Mouse (Mus musculus): ENCODE measurements around the gene Brms1l.
"Not testable (repeated sequence)": the region's sequence is repeated elsewhere in the genome, so short reads cannot be mapped to it uniquely, and the experiment has no call there.

The Brms1l gene

DNA sequence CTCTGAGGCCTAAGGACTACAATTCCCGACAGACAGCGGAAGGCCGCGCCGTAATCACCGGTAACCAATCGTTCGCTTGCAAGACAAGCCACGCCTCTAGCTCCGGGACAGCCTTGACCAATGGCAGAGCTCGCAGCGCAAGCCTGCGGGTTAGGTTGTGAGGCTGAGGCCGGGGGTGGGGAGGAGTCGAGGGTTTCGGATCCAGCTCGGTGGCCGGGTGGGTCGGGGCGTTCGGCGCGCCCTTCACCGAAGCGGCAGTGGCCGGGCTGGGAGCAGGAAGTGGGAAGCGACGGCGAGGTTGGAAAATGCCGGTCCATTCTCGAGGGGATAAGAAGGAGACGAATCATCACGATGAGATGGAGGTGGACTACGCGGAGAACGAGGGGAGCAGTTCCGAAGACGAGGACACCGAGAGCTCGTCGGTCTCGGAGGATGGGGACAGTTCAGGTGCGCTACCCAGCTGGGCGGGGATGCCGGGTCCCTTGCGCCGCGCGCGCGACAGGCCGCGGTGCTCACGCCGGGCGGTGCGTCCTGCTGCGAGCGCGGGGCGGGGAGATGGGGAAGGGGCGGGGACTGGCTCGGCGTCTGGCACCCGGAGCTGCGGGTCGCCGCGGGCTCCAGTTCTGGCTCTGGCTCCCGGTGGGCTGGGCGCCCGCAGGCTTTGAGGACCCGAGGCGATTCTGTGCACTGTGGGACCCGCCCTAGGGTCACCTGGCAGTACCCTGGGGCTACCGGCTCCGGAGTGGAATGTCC is at the start of gene Brms1l:
Brms1l (plus strand) TSS at position 126 of the 753 bp plus-strand sequence.
- DNase-seq (ENCODE audit: low spot score): peak; percentile 84

DNA sequence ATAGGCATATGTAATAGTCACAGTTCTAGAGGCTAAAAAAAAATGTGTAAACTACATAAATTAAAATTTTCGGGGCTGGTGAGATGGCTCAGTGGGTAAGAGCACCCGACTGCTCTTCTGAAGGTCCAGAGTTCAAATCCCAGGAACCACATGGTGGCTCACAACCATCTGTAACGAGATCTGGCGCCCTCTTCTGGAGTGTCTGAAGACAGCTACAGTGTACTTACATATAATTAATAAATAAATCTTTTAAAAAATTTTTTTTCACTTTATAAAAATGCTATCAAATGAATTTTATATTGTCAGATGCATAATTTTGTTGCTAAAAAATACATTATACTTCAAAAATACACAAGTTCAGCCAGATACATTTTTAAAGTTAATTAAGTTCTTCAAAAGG is 41.6 kb upstream of the Brms1l start:
- DNase-seq (ENCODE audit: low spot score): not testable (repeated sequence)

DNA sequence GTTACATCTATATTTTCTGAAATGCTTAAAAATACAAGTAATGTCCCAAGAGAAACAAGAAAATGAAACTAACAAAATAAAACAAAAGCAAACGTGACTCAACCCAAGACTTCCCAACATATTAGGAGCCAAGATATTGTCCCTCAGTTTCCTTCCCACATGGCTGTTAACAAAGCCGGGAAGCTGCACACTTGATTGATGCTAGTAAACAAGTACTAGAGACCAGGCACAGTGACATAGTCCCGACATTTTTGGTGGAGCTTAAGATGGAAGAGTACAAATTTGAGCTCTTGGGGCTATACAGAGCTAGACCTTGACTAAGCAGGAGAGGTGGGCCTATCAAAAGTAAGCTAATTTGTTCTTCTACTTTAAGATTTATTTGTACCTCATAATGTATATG is 39.0 kb upstream of the Brms1l start:
- no peak for DNase-seq (ENCODE audit: low spot score)

DNA sequence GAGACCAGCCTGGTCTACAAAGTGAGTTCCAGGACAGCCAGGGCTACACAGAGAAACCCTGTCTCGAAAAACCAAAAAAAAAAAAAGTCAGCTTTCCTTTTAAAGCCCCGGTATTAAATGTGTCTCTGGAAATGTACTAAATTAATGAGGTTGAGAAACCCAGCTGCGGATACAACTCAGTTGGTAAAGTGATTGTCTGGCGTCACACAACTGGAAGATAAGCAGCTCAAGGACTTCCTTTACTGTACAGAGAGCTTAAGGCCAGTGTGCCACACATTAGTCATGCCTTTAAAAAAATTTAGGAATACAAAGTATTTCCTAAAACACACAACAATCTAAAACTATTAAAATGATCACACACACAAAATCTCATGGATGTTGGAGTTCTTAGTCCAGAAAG is 37.4 kb upstream of the Brms1l start:
- no peak for DNase-seq (ENCODE audit: low spot score)

DNA sequence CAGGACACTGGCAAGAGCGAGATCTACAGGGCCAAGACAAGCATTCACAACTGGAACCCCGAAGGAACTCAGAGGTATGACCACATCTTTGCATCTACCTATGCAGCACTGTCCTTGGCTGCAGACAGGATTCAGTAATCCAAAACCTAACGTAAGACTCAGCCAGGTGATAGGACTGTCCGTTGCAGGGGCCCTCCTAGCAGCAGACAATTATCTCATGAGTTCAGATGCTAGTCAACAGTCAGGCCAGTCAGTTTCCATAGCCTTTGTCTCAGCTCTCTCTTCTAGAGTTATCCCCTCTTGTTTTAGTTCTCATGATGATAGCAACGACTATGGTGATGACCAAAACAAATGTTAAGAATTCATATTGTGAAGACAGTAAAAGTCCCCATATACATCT is 36.0 kb upstream of the Brms1l start:
- no peak for DNase-seq (ENCODE audit: low spot score)

DNA sequence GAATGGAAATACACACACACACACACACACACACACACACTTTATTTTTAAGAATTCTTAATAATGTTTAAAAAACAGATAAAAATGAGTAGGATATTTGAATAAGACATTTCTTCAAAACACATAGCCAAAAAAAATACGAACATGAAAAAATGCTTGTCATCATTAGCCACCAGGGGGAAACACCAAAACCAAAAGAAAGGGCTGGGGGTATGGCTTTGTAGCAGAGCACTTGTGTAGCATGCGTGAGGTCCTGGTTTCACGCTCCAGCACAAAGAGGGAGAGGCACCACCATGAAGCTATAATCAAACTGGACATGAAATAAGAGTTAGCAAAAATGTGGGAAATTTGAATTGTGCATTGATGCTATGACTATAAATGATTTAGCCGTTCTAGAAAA is 35.0 kb upstream of the Brms1l start:
- DNase-seq (ENCODE audit: low spot score): no peak

DNA sequence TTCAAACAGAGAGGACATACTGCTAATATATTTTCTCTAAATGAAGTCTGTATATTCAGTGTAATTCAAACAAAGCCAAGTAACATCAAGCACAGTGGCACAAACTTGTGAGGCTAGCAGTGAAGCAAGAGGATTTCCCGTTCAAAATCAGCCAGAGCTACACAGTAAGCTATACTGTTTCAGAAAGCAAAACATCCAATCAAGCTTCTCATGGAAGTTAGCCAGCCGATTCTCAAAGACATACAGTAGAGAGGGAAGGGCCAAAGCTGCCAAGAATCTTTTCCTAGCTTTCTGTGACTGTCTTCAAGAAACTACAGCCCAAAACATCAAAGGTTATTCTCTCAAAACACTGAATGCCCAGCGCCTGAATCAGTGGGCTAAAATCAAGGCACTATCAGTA is 31.1 kb upstream of the Brms1l start:
- no peak for DNase-seq (ENCODE audit: low spot score)

DNA sequence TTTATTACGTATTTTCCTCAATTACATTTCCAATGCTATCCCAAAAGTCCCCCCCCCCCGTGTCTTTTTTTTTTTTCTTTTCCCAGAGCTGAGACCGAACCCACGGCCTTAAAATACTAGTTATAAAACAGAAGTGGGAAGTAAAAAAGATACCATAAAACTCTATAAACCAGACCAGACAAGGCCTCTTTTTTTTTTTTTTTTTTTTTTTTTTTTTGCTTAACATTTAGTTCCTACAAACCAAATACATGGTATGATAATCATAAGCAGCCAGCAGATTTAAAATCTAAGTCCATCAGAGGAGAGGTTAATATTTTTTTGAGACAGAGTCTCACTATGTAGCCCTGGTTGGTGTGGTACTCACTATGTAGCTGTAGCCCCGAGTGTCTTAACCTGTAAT is 19.6 kb upstream of the Brms1l start:
- no peak for DNase-seq (ENCODE audit: low spot score)

DNA sequence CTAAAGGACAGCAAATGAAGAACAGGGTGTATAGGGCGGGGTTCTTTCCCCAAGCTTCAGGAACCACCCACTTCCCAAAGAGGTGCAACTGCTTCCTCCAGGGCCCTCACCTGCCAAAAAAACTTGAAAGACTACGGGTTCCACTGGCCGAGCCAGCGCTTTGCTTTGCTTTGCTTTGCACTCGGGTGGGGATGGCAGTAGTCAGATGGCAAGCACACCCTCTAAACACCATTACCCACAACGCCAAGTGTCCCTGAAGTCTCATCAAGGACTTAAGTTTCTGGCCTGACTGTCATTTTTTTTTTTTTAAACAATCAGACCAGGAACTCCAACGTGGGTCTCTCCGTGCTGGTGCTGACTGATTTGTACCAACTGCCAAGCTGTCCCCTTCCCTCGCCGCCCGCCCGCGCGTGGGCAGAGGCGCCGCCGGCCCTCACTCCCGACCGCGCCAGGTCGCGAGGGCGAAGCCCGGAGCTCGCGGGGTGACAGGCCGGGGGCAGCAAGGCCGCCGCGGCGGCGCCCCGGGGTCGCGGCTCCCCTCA is 15.9 kb upstream of the Brms1l start:
- DNase-seq (ENCODE audit: low spot score): peak; percentile 27

DNA sequence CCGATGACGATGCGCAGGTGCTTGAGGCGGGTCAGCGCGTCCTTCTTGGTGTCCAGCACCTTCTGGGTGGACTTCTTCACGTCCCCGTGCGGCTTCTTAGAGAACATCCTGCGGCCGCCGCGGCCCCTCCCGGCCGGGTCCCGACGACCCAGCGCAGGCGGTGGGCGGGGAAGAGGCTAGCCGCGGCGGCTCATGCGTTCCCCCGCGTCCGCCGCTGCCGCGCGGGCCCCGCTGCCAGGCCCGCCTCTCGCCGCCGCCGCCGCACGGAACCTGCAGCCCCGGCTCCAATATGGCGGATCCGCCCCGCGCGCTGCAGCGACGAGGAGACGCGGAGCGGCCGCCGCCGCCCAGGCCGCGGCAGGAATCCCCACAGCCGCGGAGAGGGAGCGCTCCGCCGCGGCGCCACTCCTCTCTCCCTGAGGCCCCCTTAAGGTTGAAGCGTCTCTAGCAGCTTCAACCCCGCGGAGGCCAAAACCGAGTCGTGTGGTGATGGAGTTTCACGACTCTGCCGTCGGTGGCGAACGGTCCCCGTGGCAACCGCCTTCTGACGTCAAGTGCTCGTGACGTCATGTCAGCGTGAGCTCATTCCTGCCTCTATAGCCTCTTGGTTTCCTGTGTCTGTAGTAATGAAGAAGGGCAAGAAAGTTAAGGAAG is 15.3 kb upstream of the Brms1l start, which contains the start of gene Ralgapa1:
Ralgapa1 (minus strand) TSS at position 507 of the 654 bp plus-strand sequence.
- DNase-seq (ENCODE audit: low spot score): peak; percentile 82

DNA sequence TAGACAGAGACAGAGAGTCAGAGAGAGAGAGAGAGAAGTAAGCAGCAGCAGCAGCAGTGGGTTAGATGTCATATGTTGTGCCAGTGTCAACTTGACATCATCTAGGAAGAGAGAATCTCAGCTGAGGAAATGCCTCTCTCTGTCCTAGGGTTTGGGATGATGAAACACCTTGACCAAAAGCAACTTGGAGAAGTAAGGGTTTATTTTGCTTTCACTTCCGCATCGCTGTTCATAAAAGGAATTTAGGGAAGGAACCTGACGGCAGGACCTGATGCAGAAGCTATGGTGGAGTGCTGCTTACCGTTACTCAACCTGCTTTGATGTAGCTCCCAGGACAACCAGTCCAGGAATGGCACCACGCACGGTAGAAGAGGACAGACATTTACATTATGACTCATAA is 12.1 kb upstream of the Brms1l start:
- no peak for DNase-seq (ENCODE audit: low spot score)

DNA sequence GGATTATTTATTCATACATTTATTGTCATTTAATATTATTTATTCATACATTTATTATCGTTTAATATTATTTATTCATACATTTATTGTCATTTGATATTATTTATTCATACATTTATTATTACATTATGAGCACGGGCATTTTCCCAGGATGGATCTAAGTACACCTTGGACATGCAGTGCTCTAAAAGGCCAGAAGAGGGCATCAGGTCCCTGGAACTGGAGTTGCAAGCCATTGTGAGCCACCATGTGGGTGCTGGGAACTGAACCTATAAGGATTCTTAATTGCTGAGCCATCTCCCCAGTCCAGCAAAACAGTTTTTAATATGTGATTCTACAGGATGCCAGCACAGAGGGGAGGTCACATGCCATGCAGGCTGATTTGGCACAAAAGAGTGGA is 10.6 kb upstream of the Brms1l start:
- no peak for DNase-seq (ENCODE audit: low spot score)

DNA sequence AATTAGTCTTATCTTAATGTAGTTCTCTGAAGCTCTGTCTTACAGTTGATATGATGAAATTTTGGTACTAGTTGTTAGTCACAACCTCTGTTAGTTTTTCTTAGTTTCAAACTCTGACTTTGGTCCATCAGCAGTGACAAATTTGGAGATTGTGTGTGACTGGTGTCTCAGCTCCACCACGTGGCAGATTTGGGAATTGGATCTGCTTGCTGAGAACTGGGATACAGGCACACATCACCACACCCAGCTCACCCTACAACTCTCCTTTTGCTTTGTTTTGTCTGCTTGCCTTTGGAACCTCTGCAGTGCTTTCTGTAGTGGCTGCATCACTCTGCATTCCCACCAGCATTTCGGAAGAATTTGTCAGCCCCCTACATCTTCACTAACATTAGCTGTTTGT is 5.0 kb upstream of the Brms1l start:
- peak; percentile 63 for DNase-seq (ENCODE audit: low spot score)

DNA sequence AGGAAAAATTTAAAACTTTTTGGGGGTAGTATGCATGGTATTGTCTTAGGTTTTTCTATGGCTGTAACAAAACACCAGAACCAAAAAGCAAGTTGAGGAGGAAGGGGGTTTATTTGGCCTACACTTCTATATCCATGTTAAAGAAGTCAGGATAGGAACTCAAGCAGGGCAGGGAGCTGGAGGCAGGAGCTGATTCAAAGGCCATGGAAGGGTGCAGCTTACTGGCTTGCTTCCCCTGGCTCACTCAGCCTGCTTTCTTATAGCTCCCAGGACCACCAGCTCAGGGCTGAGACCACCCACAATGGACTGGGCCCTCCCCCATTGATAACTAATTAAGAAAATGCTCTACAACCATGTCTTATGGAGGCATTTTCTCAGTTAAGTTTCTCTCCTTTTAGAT is 3.2 kb upstream of the Brms1l start:
- DNase-seq (ENCODE audit: low spot score): no peak

DNA sequence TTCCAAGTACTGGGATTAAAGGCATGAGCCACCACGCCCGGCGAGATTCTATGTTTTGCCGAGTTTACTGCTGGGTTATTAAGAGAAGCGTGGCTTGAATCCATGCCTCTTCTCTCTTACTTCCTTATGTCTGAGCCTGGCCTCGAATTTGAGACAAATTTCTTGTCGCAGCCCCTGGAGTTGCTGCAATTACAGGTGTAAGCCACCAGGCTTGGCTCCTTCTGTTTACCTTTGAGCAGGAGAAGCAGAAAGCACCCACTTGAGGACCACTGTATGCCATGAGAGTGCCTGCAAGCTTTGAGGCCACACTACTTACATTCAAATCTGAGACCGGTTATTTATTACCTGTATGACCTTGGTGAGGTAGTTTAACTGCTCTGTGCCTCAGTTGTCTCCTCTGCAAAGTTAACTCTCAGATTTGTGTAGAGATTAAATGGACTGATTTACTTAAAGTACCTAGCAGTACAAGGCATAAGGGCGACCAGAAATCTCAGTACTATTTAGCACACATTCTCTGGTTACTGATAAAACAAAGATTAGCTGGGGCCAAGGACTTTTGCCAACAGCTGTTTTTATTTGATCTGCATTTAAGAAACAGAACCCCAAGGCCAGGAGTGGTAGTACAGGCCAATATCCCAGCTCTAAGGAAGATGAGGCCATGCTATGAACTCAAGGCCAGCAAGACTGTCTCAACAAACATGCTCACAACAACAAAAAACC is 2.1 kb upstream of the Brms1l start:
- DNase-seq (ENCODE audit: low spot score): no peak

DNA sequence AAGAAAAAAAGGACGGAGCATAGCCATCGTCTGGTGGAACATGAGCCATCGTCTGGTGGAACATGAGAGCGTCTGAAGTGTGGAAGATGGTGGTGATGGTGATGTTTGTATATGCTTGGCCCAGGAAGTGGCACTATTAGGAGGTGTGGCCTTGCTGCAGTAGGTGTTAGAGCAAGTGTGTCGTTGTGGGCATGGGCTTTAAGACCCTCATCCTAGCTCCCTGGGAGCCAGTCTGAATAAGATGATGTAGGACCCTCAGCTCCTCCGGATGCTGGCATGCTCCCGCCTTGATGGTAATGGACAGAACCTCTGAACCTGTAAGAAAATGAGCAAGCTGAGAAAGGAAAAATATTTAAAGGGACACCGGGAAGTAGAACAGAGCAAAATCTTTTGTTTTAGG is 1.2 kb upstream of the Brms1l start:
- no peak for DNase-seq (ENCODE audit: low spot score)

DNA sequence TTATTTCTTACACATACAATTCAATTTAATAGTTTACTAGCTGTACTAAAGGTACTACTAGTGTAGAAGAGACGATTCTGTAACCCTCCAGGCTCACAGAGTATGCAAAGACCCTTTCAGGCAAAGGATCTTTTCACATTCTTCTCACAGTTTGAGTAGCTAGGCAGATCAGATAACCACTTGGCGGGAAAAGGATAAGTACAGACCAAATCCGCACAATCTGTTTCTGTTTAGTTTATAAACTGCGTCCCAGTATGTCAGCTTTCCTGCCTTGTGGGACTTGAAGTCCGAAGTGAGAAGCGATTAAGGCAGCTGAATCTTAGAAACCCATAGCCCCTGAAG is 296 bp upstream of the Brms1l start:
- DNase-seq (ENCODE audit: low spot score): no peak

DNA sequence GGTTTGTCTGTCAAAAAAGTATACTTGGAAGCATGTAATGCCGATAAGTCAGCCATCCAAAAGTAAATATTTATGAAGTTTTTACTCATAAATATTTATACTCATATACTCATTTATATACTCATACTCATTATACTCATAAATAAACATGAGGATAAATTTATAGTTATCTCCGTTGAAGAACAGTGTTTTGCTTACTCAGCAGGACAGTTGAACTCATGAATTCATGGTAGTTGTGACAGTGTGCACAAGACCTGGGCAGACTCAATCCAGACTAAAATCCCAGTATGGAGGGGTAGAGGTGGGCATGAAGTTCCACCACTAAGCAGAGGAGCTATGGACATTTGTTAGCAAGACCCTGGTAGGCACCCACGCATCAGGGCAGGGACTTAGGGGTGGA is 1.4 kb downstream of the Brms1l start:
- no peak for DNase-seq (ENCODE audit: low spot score)

DNA sequence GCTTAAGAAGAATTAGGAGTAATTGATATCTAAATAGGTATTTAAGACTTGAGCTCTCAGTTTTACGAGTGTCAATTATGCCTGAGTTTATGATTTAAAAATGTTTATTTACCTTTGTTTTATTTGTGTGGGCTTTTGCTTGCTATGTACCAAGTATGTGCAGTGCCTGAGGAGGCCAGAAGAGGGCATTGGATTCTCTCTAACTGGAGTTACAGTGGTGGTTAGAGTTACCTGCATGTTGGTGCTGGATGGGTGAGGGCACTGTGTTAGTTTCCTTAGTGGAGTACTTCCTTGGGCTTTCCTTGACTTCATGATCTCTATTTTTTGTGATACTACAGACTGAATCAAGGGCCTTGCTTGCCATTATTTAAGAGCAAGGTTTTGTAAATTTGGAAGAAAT is 10.6 kb downstream of the Brms1l start:
- DNase-seq (ENCODE audit: low spot score): no peak

DNA sequence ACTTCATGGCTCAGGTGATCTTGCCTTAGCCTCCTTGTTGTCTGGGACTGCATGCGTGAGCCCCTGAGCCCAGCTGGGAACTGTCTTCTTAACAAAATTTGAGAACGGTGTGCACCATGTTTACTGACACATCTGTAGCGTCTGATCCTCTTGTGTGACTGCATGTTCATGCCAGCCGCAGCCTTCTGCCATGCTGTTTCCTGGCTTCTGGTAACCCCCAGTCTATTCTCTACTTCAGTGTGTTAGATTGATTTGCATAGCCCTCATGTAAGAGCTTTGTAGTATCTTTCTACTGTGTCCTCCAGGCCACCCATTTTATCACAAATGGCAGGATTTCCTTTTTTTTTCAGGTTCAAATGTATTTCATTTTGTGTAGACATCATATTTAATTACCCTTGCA is 11.7 kb downstream of the Brms1l start:
- no peak for DNase-seq (ENCODE audit: low spot score)

DNA sequence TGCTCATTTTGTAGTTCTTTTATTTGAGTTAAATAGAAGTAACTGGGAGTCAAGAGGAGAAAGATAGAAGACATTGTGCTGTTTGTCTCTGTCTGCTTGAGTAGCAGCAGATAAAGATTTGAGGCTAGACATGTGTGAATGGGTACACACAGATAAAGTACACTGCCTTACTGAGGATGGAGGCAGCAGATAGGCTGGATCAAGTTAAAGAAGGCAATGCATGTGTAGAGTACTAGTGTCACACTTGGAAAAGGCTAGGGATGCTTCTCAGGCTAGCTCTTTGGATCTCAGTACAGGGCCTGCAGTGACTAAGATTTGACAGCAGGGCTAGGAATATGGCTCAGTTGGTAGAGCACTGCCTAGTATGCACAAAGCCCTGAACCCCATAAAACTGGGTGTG is 14.5 kb downstream of the Brms1l start:
- DNase-seq (ENCODE audit: low spot score): no peak

DNA sequence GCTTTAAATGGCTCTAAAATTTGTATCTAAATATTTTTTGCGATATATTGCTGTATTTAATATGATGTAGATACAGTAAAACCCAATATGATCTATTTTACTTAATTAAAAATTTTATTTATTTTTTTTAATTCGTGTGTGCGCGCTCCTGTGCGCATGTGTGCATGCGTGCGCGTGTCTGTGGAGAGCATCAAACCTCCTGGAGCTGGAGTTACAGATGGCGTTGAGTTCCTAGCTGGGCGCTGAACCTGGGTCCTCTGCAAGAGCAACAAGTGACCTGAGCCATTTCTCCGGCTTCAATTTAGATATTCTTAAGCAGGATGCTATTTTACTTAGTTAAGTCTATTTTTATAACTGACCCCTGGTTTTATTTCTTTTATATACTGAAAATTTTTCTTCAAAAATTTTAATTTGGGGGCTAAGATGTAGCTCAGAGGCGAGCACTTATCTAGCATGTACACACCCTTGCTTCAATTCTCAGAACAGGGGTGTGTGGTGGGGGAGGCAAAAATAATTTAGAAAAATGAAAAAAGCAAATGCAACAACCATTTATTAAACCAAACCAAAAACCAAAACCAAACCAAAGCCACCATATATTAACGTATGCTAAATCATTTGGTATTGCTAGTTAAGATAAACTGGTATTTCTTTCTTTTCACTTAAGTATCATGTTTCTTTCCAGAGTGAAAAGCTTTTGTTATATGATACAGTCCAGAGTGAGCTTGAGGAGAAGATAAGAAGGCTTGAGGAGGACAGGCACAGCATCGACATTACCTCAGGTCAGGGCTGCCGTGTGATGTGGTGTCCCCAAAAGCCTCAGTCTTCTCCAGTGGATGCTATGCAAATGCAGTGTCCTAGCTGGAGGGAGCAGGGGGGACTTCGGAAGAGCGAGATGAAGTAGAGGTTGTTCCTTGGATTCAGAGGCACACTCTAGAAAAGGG is 23.6 kb downstream of the Brms1l start:
- no peak for DNase-seq (ENCODE audit: low spot score)
